Mouse (Mus musculus): ENCODE data around the gene Hoxb2. TPM values are rescaled to one million over a fixed set of nuclear protein-coding genes. Genes with fewer than 3 reads are reported as not detected.

The Hoxb2 gene
- polyA plus RNA-seq, 1 experiment from 2014 or later = 42.3 TPM

- ATAC-seq (replicated peaks; ENCODE audit: low FRiP score, low read depth) (no peak), DNase-seq (ENCODE audit: low spot score) (peak; percentile 47)
- H3K9me3 ChIP-seq (replicated peaks; ENCODE audit: low read length) = no peaks in the 10 kb centered on the region
- TF ChIP-seq CTCF (IDR thresholded peaks at IDR 0.05; ENCODE audit: low read depth) = no peak
- peak overlapping the region; percentile 73; the same call in 1 of the 2 replicates for H3K9ac ChIP-seq (ENCODE audit: low read depth, low read length)
- peak overlapping the region; percentile 95 for H3K27ac ChIP-seq
- WGBS = 14% methylated on average over 4 of the region's 4 CpGs
- H3K4me1 ChIP-seq (replicated peaks; ENCODE audit: insufficient read depth, low read length) = peaks cover 71% of the 10 kb centered on the region
- H3K4me3 ChIP-seq (replicated peaks; ENCODE audit: low read depth, low read length) = 0 out of 2 replicates have a peak overlapping the region, but pooled peaks have one; percentile 33
- H3K27me3 ChIP-seq (ENCODE audit: insufficient read depth, low read length) = no peaks in the 10 kb centered on the region
- H3K36me3 ChIP-seq (ENCODE audit: insufficient read depth, low read length) = peaks cover 20% of the 10 kb centered on the region
- H3K4me2 ChIP-seq (ENCODE audit: low read length) = peak overlapping the region; percentile 82
Observed at GRCm38 (mm10) chr11:96342576-96342930, 7.8 kb upstream of the Hoxb2 start.

GRCm38 (mm10) chr11:96343206-96343745 lies 7.0 kb upstream of the Hoxb2 start:
- Histone ChIP-seq H3K4me3 (replicated peaks; ENCODE audit: low read depth, low read length) (no peak overlapping the region), H3K27ac (peak overlapping the region; percentile 95), H3K9me3 (replicated peaks; ENCODE audit: low read length) (no peaks in the 10 kb centered on the region), H3K36me3 (ENCODE audit: insufficient read depth, low read length) (peaks cover 20% of the 10 kb centered on the region), H3K27me3 (ENCODE audit: insufficient read depth, low read length) (no peaks in the 10 kb centered on the region), H3K9ac (ENCODE audit: low read depth, low read length) (peak overlapping the region; percentile 55), H3K4me1 (replicated peaks; ENCODE audit: insufficient read depth, low read length) (peaks cover 70% of the 10 kb centered on the region), H3K4me2 (ENCODE audit: low read length) (peak overlapping the region; percentile 82)
- DNase-seq (ENCODE audit: low spot score) (peak; percentile 35), ATAC-seq (replicated peaks; ENCODE audit: low FRiP score, low read depth) (no peak)
- no peak for TF ChIP-seq CTCF (IDR thresholded peaks at IDR 0.05; ENCODE audit: low read depth)
- WGBS = 39% methylated on average over 2 of the region's 2 CpGs

DNA sequence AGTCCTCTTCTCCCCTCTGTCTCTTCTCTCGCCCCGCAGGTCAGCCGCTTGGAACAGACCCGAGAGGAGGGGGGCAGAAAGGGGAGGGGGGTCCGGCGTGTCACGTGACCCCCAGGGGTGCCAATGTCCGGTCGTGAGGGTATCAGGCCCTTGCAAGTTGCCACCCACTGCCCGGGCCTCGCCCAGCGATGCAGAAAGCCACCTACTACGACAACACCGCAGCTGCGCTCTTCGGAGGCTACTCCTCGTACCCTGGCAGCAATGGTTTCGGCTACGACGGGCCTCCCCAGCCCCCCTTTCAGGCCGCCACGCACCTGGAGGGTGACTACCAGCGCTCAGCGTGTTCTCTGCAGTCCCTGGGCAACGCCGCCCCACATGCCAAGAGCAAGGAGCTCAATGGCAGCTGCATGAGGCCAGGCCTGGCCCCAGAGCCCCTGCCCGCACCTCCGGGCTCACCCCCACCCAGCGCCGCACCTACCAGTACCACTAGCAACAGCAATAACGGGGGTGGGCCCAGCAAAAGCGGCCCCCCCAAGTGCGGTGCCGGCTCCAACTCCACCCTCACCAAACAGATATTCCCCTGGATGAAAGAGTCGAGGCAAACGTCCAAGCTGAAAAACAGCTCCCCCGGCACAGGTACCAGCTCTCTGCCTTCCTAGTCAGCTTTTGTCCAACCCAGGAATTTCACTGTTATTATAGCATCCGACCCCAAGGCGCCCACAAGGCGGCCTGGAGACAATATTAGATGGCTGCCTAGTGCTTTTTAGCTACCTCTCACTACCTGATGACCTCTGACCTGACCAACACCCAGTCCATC lies 6.1 kb upstream of the Hoxb2 start:
- Histone ChIP-seq H3K27me3 (ENCODE audit: insufficient read depth, low read length) (no peaks in the 10 kb centered on the region), H3K9me3 (replicated peaks; ENCODE audit: low read length) (no peaks in the 10 kb centered on the region), H3K27ac (peak overlapping the region; percentile 95), H3K4me3 (replicated peaks; ENCODE audit: low read depth, low read length) (0 out of 2 replicates have a peak overlapping the region, but pooled peaks have one; percentile 25), H3K36me3 (ENCODE audit: insufficient read depth, low read length) (peaks cover 20% of the 10 kb centered on the region), H3K4me1 (replicated peaks; ENCODE audit: insufficient read depth, low read length) (peaks cover 66% of the 10 kb centered on the region), H3K9ac (ENCODE audit: low read depth, low read length) (peak overlapping the region; percentile 55), H3K4me2 (ENCODE audit: low read length) (peak overlapping the region; percentile 82)
- no peak for ATAC-seq (replicated peaks; ENCODE audit: low FRiP score, low read depth)
- 24% methylated on average over 39 of the region's 40 CpGs for WGBS
- peak; percentile 53 for DNase-seq (ENCODE audit: low spot score)
- TF ChIP-seq CTCF (IDR thresholded peaks at IDR 0.05; ENCODE audit: low read depth) = no peak

DNA sequence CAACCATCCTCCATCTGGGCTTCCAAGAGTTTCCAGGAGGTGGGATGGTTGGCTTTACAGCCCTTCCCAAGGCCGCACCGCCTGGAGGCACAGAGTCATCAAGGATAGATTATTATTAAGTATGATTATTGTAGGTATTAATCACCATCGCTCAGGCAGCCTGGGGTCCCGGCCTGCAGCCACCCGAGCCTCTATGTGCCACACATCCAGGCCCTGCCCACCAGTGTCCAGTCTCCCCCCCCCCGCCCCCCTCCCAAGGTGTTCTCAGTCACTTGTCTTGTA lies 5.5 kb upstream of the Hoxb2 start:
- TF ChIP-seq CTCF (IDR thresholded peaks at IDR 0.05; ENCODE audit: low read depth) = no peak
- Histone ChIP-seq H3K9ac (ENCODE audit: low read depth, low read length) (peak overlapping the region; percentile 55), H3K9me3 (replicated peaks; ENCODE audit: low read length) (no peaks in the 10 kb centered on the region), H3K27ac (peak overlapping the region; percentile 95), H3K27me3 (ENCODE audit: insufficient read depth, low read length) (no peaks in the 10 kb centered on the region), H3K4me3 (replicated peaks; ENCODE audit: low read depth, low read length) (peak overlapping the region; percentile 25; the same call in 1 of the 2 replicates), H3K36me3 (ENCODE audit: insufficient read depth, low read length) (peaks cover 20% of the 10 kb centered on the region), H3K4me2 (ENCODE audit: low read length) (peak overlapping the region; percentile 82), H3K4me1 (replicated peaks; ENCODE audit: insufficient read depth, low read length) (peaks cover 61% of the 10 kb centered on the region)
- ATAC-seq (replicated peaks; ENCODE audit: low FRiP score, low read depth) (no peak), DNase-seq (ENCODE audit: low spot score) (peak; percentile 40)
- 24% methylated on average over 6 of the region's 6 CpGs for WGBS

DNA sequence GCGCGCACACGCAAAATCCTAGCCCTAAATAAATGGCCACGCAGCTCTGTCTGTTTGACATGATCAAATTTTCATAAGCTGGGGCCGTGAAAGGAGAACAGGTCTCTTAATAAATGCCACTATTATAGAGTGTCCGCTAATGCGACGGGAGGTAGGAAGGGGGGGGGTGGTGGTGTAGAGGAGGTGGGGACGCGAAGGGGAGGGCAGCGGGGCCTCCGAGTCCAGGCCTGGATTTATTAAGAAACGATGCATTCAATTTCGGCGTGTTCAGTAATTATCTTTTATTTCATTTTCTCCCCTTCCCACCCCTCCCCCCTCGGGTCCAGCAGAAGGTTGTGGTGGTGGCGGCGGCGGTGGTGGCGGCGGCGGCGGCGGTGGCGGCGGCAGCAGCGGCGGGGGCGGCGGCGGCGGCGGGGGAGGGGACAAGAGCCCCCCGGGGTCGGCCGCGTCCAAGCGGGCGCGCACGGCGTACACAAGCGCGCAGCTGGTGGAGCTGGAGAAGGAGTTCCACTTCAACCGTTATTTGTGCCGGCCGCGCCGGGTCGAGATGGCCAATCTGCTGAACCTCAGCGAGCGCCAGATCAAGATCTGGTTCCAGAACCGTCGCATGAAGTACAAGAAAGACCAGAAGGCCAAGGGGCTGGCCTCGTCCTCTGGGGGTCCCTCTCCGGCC lies 5.0 kb upstream of the Hoxb2 start:
- Histone ChIP-seq H3K9me3 (replicated peaks; ENCODE audit: low read length) (no peaks in the 10 kb centered on the region), H3K9ac (ENCODE audit: low read depth, low read length) (peak overlapping the region; percentile 55), H3K36me3 (ENCODE audit: insufficient read depth, low read length) (peaks cover 20% of the 10 kb centered on the region), H3K4me2 (ENCODE audit: low read length) (peak overlapping the region; percentile 82), H3K4me1 (replicated peaks; ENCODE audit: insufficient read depth, low read length) (peaks cover 56% of the 10 kb centered on the region), H3K27me3 (ENCODE audit: insufficient read depth, low read length) (no peaks in the 10 kb centered on the region), H3K4me3 (replicated peaks; ENCODE audit: low read depth, low read length) (peak overlapping the region; percentile 25), H3K27ac (peak overlapping the region; percentile 95)
- TF ChIP-seq CTCF (IDR thresholded peaks at IDR 0.05; ENCODE audit: low read depth) = no peak
- peak; percentile 63 for DNase-seq (ENCODE audit: low spot score)
- 10% methylated on average over 50 of the region's 56 CpGs for WGBS
- no peak for ATAC-seq (replicated peaks; ENCODE audit: low FRiP score, low read depth)
